Mouse (Mus musculus): ENCODE results near the gene Gm10318. TPM values are rescaled to one million over a fixed set of nuclear protein-coding genes. Genes with fewer than 3 reads are reported as not detected.

Gm10318 gene
- polyA plus RNA-seq (2011; ENCODE audit: insufficient read depth, insufficient read length, low read depth, missing spikeins): not detected in 2 replicates

DNA sequence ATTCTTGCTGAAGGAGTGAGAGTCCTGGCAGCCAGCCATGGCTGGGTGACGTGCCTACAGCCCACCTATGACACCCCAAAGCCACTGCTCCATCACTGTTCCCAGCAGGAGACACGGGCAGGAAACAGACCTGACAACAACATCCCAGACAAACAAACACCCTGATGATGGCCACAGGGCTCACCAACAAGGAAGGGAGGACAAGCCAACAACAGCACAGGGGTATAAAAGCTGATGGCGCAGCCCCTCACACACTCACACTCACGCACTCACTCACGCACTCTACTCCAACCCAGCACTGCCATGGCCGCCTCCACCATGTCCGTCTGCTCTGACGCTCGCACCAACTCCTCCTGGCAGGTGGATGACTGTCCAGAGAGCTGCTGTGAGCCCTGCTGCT is at the start of gene Gm10318:
Gene Gm10318, plus strand, starts transcription at position 301 of the 400 bp plus-strand sequence.
- H3K27ac ChIP-seq (ENCODE audit: insufficient read depth, low read length): no peak within 1 kb of the TSS
- no peaks in the 10 kb centered on the region for H3K9me3 ChIP-seq (replicated peaks; ENCODE audit: control insufficient read depth, insufficient read depth, low read length, poor library complexity, severe bottlenecking)
- H3K36me3 ChIP-seq (ENCODE audit: control insufficient read depth, insufficient read depth, low read length, poor library complexity, severe bottlenecking): no peaks in the 10 kb centered on the region
- no peak within 1 kb of the TSS for H3K9ac ChIP-seq (ENCODE audit: low read depth, poor library complexity, severe bottlenecking)
- no peaks in the 10 kb centered on the region for H3K4me1 ChIP-seq (ENCODE audit: control insufficient read depth, insufficient read depth, low read length)
- H3K27me3 ChIP-seq (ENCODE audit: control insufficient read depth, insufficient read depth, low read length, poor library complexity, severe bottlenecking): no peaks in the 10 kb centered on the region
- H3K4me3 ChIP-seq (ENCODE audit: low read depth, low read length): no peak within 1 kb of the TSS
- TF ChIP-seq POLR2A (IDR thresholded peaks at IDR 0.05; ENCODE audit: insufficient read depth, low read length): no peak
- TF ChIP-seq CTCF (IDR thresholded peaks at IDR 0.05; ENCODE audit: low read depth, low read length): no peak
- no peak for TF ChIP-seq EP300 (IDR thresholded peaks at IDR 0.05; ENCODE audit: insufficient read depth, low read depth, low read length)

DNA sequence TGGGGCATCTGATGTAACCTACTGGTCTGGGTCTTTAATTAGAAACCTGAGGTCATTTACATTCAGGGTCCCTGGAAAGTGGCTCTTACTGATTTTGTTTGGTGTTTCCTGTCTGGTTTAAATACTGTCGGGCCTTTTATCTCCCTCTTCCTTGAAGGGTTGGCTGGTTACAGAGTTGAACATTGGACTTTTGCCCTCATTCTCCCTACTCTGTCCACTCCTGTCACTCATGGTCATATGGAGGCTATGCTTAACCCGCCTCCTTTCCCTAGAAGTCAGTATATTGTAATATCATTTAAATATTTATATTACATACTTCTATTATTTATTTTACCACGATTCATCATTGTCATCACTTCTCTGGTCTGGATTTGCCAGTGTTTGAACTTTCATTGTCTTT is 48.6 kb upstream of the Gm10318 start:
- Histone ChIP-seq H3K27me3 (ENCODE audit: control insufficient read depth, insufficient read depth, low read length, poor library complexity, severe bottlenecking) (no peaks in the 10 kb centered on the region), H3K36me3 (ENCODE audit: control insufficient read depth, insufficient read depth, low read length, poor library complexity, severe bottlenecking) (no peaks in the 10 kb centered on the region), H3K9me3 (replicated peaks; ENCODE audit: control insufficient read depth, insufficient read depth, low read length, poor library complexity, severe bottlenecking) (peaks cover 11% of the 10 kb centered on the region), H3K27ac (ENCODE audit: insufficient read depth, low read length) (no peak overlapping the region), H3K9ac (ENCODE audit: low read depth, poor library complexity, severe bottlenecking) (no peak overlapping the region), H3K4me1 (ENCODE audit: control insufficient read depth, insufficient read depth, low read length) (no peaks in the 10 kb centered on the region), H3K4me3 (ENCODE audit: low read depth, low read length) (no peak overlapping the region)
- TF ChIP-seq CTCF (IDR thresholded peaks at IDR 0.05; ENCODE audit: low read depth, low read length) (no peak), EP300 (IDR thresholded peaks at IDR 0.05; ENCODE audit: insufficient read depth, low read depth, low read length) (no peak), POLR2A (IDR thresholded peaks at IDR 0.05; ENCODE audit: insufficient read depth, low read length) (no peak)

DNA sequence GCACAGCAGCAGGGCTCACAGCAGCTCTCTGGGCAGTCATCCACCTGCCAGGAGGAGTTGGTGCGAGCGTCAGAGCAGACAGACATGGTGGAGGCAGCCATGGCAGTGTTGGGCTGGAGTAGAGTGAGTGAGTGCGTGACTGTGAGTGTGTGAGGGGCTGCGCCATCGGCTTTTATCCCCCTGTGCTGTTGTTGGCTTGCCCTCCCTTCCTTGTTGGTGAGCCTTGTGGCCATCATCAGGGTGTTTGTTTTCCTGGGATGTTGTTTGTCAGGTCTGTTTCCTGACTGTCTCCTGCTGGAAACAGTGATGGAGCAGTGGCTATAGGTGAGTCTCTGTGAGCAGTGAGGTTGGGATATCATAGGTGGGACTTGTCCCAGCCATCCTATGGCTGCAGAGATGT is 40.9 kb upstream of the Gm10318 start, which contains the start of gene Gm9507:
Gene Gm9507, minus strand, starts transcription at position 101 of the 400 bp plus-strand sequence.
- Histone ChIP-seq H3K9ac (ENCODE audit: low read depth, poor library complexity, severe bottlenecking) (no peak within 1 kb of the TSS), H3K27me3 (ENCODE audit: control insufficient read depth, insufficient read depth, low read length, poor library complexity, severe bottlenecking) (no peaks in the 10 kb centered on the region), H3K27ac (ENCODE audit: insufficient read depth, low read length) (no peak within 1 kb of the TSS), H3K9me3 (replicated peaks; ENCODE audit: control insufficient read depth, insufficient read depth, low read length, poor library complexity, severe bottlenecking) (peaks cover 20% of the 10 kb centered on the region), H3K36me3 (ENCODE audit: control insufficient read depth, insufficient read depth, low read length, poor library complexity, severe bottlenecking) (no peaks in the 10 kb centered on the region), H3K4me3 (ENCODE audit: low read depth, low read length) (no peak within 1 kb of the TSS), H3K4me1 (ENCODE audit: control insufficient read depth, insufficient read depth, low read length) (no peaks in the 10 kb centered on the region)
- TF ChIP-seq CTCF (IDR thresholded peaks at IDR 0.05; ENCODE audit: low read depth, low read length) (no peak), POLR2A (IDR thresholded peaks at IDR 0.05; ENCODE audit: insufficient read depth, low read length) (no peak), EP300 (IDR thresholded peaks at IDR 0.05; ENCODE audit: insufficient read depth, low read depth, low read length) (no peak)

DNA sequence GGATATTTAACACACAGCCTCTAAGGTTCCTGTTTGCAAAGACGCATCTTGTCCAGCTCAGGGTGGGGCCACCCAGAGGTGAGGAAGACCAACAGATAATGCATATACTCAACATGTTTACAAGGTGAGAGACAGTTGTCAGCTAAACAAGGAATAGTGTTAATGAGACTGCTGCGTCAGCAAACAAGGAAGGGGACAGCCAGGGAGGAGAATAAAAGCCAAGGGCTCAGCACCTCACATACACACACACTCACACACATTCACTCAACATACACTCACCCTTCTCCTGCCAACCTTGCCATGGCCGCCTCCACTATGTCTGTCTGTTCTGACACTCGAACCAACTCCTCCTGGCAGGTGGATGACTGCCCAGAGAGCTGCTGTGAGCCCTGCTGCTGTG is 38.3 kb upstream of the Gm10318 start, which contains the start of gene Gm2696:
Gene Gm2696, plus strand, starts transcription at position 301 of the 400 bp plus-strand sequence.
- no peak within 1 kb of the TSS for H3K9ac ChIP-seq (ENCODE audit: low read depth, poor library complexity, severe bottlenecking)
- no peaks in the 10 kb centered on the region for H3K27me3 ChIP-seq (ENCODE audit: control insufficient read depth, insufficient read depth, low read length, poor library complexity, severe bottlenecking)
- peaks cover 8% of the 10 kb centered on the region for H3K9me3 ChIP-seq (replicated peaks; ENCODE audit: control insufficient read depth, insufficient read depth, low read length, poor library complexity, severe bottlenecking)
- no peaks in the 10 kb centered on the region for H3K36me3 ChIP-seq (ENCODE audit: control insufficient read depth, insufficient read depth, low read length, poor library complexity, severe bottlenecking)
- no peak for TF ChIP-seq EP300 (IDR thresholded peaks at IDR 0.05; ENCODE audit: insufficient read depth, low read depth, low read length)
- no peak for TF ChIP-seq POLR2A (IDR thresholded peaks at IDR 0.05; ENCODE audit: insufficient read depth, low read length)
- no peak for TF ChIP-seq CTCF (IDR thresholded peaks at IDR 0.05; ENCODE audit: low read depth, low read length)
- no peaks in the 10 kb centered on the region for H3K4me1 ChIP-seq (ENCODE audit: control insufficient read depth, insufficient read depth, low read length)
- H3K4me3 ChIP-seq (ENCODE audit: low read depth, low read length): no peak within 1 kb of the TSS
- H3K27ac ChIP-seq (ENCODE audit: insufficient read depth, low read length): no peak within 1 kb of the TSS

DNA sequence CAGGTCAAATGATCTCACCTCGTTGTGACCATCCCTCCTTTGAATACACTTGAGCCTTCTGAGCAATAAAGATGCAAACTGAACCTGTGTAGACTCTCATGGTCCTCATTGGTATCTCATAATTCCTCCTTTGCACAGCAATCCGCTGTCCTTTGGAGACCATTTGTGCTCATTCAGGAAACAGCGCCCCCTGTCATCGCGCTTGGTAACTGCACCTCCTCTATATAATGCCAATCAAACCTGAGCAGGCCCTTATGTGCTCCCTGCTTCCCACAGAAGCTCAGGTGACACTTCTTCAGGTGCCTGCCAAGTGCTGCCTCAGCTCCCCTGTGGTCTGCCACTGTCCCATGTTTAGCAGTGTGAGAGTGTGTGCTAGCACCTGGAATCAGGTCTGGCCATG is 37.1 kb upstream of the Gm10318 start:
- TF ChIP-seq POLR2A (IDR thresholded peaks at IDR 0.05; ENCODE audit: insufficient read depth, low read length): no peak
- no peak for TF ChIP-seq EP300 (IDR thresholded peaks at IDR 0.05; ENCODE audit: insufficient read depth, low read depth, low read length)
- TF ChIP-seq CTCF (IDR thresholded peaks at IDR 0.05; ENCODE audit: low read depth, low read length): peak; percentile 51
- no peak overlapping the region for H3K27ac ChIP-seq (ENCODE audit: insufficient read depth, low read length)

DNA sequence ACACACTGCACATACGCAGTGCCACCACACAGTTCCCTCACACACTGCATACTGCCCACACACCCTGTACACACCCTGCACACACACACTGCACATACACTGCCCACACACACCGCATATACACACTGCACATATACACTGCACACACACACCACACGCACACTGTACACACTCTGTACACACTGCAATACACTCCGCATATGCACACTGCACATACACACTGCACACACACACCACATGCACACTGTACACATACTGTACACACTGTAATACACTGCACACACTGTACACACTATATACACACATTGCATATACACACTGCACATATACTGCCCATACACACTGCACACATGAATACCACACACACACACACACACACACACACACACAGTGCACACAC is 34.1 kb upstream of the Gm10318 start:
- Histone ChIP-seq H3K4me3 (ENCODE audit: low read depth, low read length) (no peak overlapping the region), H3K27me3 (ENCODE audit: control insufficient read depth, insufficient read depth, low read length, poor library complexity, severe bottlenecking) (no peaks in the 10 kb centered on the region), H3K36me3 (ENCODE audit: control insufficient read depth, insufficient read depth, low read length, poor library complexity, severe bottlenecking) (no peaks in the 10 kb centered on the region), H3K27ac (ENCODE audit: insufficient read depth, low read length) (no peak overlapping the region), H3K4me1 (ENCODE audit: control insufficient read depth, insufficient read depth, low read length) (no peaks in the 10 kb centered on the region), H3K9ac (ENCODE audit: low read depth, poor library complexity, severe bottlenecking) (no peak overlapping the region), H3K9me3 (replicated peaks; ENCODE audit: control insufficient read depth, insufficient read depth, low read length, poor library complexity, severe bottlenecking) (no peaks in the 10 kb centered on the region)
- TF ChIP-seq EP300 (IDR thresholded peaks at IDR 0.05; ENCODE audit: insufficient read depth, low read depth, low read length) (no peak), CTCF (IDR thresholded peaks at IDR 0.05; ENCODE audit: low read depth, low read length) (no peak), POLR2A (IDR thresholded peaks at IDR 0.05; ENCODE audit: insufficient read depth, low read length) (no peak)

More for the DNA sequence above, 37.1 kb upstream of the Gm10318 start:
- Histone ChIP-seq H3K27me3 (ENCODE audit: control insufficient read depth, insufficient read depth, low read length, poor library complexity, severe bottlenecking) (no peaks in the 10 kb centered on the region), H3K4me3 (ENCODE audit: low read depth, low read length) (no peak overlapping the region), H3K9ac (ENCODE audit: low read depth, poor library complexity, severe bottlenecking) (no peak overlapping the region), H3K4me1 (ENCODE audit: control insufficient read depth, insufficient read depth, low read length) (no peaks in the 10 kb centered on the region), H3K36me3 (ENCODE audit: control insufficient read depth, insufficient read depth, low read length, poor library complexity, severe bottlenecking) (no peaks in the 10 kb centered on the region), H3K9me3 (replicated peaks; ENCODE audit: control insufficient read depth, insufficient read depth, low read length, poor library complexity, severe bottlenecking) (no peaks in the 10 kb centered on the region)

Measured in ES-Bruce4 (cell line).